Mouse (Mus musculus) frontal cortex, adult 2 months (tissue): ENCODE data around the gene D430019H16Rik. TPM values are rescaled to one million over a fixed set of nuclear protein-coding genes. Genes with fewer than 3 reads are reported as not detected.

ENCODE experiments used
- DNase-seq, 2 experiments: peaks; one replicate each; pipeline ENCODE4 v3.0.0; 2022; ENCODE audit warnings: low spot score in 1 of 2; ENCODE audit errors: extremely low spot score in 1 of 2
- polyA plus RNA-seq: library from polyadenylated mRNA; depleted of rRNA; stranded (reverse); fragments of >200 nt; gene quantifications from 2 replicates; pipeline ENCODE4 v1.2.3, GENCODE M21; 2012; rRNA removed

D430019H16Rik gene
- 66.2 and 79.3 TPM in 2 replicates for polyA plus RNA-seq

DNA sequence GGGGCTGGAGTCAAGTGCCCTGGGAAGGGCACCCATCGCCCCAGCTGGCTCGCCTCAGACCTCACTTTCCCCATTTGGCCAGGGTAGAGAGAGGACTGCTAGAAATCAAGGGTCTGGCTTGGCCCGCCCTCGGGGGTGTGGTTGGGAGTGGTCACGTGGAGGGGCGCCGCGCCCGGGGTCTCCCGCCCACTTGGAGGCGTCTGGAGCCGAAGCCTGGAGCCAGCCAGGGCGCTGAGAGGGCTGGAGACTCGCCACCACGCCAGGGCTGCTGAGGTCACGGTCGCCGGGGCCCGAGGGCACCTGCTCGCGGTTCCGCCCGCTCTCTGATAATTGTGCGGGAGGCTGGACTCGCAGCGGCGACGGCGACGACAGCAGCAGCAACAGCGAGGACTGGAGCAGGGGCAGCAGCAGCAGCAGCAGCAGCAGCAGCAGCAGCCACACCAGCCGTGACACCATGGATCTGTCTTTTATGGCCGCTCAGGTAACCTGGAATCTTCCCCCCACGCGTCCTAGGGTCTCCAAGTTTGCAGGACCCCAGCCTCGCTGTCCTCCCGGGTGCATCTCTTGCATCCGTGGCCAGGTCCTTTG lies at the start of gene D430019H16Rik:
D430019H16Rik (plus strand) TSS at position 187 of the 588 bp plus-strand sequence.
- peak in 1 of 2 experiments; percentile 77 for DNase-seq

DNA sequence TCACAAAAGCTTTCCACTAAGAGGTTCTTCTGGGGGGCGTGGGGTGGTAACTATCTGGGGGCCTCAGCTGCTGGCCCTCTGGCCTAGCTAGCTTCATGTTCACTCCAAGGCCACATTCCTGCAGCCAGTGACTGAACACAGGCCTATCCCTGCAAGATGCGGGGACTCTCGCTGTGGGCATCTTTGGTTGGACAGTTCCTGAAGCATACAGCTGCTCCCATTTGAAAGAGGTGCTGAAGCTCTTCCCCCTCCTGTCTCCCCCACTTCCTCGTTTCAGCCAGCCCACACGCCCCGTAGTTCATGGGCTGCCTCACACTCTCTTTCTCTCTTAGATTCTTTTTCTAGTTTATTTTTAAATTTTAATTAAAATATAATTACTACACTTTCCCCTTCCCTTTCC lies 47.6 kb upstream of the D430019H16Rik start:
- no peak for DNase-seq

DNA sequence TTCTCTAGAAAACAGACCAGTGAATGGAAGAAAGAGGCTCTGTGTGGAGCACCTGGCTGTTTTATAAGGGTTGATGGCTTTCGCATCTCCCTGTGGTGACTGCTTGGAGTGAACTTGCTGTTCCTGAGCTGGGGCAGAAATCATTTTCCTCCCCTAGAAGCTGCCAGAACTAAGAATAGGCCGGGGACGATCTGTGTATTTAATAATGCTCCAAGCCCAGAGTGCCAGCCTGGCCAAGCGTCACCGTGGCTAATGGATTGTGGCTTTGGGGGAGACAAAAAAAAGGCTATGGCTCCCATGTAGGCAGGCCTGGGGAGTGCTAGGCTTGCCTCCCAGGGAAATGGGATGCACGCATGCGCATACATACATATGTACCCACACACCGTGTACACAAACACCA lies 39.7 kb upstream of the D430019H16Rik start:
- no peak for DNase-seq

DNA sequence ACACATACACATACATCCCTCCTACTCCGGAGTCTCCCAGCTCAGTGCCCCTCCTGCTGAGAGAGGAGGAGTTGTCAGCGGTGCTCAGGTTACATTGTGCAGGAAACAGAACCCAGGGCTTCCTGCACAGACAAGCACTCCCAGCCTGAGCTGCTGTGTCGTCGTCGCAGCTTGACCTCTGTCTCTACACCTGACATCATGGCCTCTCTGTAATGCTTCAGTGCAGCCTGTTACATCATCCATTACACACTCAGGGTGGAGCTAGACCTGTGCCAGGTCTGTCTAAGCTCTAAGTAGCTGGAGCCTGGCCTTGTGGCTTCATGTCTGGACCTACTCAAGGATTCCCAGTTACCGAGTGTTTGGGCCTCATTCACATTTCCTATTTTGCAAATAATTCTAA lies 33.2 kb upstream of the D430019H16Rik start:
- no peak for DNase-seq

DNA sequence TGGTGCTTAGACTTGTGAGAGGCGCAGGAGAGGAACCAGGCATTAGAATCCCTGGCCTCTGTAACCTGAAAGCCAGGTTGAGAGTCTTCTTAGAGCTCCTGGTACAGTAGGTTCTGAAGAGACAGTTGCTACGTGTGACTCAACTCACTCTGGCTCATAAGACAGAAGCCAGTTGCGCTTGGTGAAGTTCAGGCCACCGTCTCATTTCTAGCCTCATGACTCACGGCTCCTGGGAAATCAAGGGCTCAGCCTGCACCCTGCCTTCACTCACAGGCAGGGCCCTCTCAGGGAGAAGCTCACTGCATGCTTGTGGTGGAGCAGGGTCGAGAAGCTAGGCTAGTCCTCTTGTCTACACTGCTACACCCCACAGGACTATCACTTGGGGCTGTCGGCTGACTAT lies 27.1 kb upstream of the D430019H16Rik start:
- DNase-seq: peak in 1 of 2 experiments; percentile 27

DNA sequence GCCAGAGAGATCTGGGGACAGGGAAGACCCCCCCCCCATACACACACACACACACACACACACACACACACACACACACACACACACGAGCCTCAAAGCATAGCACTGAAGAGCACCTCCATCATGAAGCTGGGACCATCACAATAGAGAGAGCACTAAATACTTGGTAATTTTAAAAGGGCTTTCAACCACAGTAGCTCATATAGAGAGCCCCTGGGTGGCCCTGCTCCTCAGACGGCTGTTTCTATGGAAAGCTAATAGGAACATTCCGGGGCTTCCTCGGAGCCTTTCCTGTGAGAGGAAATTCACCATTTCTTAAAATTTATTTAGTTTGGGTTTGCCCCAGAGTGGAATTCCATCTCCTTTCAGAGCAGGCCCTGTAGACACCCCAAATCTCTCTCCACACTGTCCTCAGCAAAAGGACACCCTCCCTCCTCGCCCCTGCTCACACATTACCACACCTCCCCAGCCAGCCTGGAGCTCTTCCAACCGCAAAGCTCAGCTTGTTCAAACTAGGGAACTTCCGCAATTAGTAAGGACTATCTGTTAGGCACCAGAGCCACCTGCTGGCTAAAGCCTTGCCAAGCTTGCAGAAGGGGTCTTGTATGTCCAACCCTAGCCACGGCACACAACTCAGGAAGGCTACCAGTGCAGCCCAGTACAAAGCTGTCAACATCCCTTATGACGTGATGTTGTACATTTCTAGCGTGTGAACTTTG lies 26.5 kb upstream of the D430019H16Rik start:
- peak; percentile 62 to 87 for DNase-seq

DNA sequence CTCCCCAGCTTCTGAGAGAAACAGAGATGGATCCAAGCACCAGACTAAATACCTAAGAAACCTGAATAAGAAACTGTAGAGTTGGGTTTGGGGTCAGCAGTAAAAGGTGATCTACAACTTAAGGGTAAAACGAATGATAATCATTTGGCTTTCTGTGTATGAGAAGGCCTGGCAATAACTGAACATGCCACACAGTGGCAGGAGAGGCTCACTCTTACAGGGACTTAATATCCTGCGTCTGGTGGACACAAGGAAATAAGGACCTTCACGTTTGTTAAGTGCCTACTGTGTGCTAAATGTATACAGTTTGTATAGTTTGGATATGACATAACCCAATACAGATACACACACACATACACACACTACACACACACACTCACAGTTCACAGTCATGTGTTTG lies 21.8 kb upstream of the D430019H16Rik start:
- DNase-seq: peak in 1 of 2 experiments; percentile 44

DNA sequence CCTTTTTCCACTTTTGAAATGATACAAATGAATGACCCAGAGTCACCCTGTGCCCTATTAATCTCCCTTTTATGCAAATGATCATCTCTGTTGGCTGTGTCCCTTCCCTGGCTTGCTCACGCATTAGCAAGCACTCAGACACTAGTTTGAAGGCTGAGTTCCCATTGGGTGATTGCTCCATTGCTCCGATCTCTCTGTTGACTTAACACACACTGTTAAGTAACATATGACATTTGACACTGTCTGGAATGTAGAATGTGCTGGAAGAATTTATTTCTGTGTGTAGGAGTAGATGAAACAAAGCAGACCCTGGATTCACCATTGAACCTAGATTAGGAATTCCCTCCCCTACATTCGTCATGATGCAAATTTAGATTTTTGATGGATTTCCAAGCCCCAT lies 20.8 kb upstream of the D430019H16Rik start:
- DNase-seq: no peak

DNA sequence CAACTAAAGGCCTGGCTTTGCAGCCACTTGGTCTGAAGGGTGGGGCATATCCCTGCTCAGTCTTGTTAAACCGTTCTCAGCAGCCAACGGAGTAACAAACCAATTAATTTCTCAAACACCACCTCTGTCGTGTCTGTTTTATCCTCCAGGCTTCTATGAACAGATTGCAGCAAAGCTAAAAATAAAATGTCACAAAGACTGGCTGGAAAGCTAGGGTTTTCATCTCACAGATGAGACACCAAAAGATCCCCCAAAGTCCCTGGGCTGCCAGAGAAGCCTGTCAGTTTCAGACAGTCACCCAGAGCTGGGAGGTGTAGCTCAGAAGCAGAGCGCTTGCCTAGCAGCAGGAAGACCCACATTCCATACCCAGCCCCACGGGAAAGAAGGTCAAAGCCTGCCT lies 15.4 kb upstream of the D430019H16Rik start:
- peak; percentile 54 to 72 for DNase-seq

DNA sequence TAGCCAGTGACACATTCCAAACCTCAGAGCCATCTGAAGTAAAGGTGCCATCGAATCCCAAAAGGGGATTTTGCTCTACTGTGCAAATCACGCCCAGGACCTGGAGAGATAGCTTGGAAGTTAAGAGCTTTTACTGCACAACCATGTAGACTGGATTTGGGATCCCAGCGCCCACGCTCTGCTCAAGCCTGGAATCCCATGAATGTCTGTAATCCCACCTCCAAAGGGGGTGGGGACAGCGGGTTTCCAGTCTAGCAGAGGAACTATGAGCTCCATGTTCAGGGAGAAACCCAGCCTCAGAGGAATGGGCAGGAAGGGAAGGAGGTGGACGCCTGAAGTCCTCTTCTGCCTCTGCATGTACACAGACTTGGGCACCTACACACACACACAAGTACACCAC lies 13.7 kb upstream of the D430019H16Rik start:
- no peak for DNase-seq

DNA sequence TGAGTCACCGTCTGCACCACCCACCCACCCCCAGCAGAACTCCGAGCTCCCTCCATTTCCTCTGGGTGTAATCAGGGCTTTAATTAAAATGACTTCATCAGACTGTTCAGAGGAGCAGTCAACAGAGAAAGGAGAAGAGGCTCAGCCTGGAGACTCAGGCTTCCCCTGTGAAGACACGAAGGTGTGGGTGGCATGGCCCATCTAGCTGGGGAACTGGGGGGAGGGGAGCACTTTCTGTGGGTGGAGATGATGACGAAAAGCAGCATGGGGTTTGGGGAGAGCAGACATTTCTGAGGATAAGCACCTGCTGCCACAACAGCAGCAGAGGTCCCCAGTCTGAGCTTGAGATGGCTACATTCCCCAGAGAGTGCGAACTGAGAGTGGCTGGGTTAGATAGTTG lies 10.1 kb upstream of the D430019H16Rik start:
- peak in 1 of 2 experiments; percentile 74 for DNase-seq

DNA sequence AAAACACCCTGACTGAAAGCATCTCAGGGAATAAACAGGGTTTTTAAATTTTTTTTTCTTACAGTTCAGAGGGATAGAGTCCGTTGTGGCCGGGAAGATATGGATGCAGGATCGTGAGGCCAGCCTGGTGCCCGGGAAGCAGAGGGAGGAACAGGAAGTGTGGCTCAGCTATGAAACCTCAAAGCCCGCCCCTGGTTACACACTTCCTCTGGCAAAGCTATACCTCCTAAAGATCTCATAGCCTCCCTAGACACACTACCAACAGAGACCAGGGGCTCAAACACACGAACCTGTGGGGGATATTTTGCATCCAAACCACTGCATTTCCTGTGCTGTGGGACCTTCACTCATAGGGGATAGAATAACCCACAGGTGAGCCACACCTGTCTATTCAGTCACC lies 7.9 kb upstream of the D430019H16Rik start:
- no peak for DNase-seq

DNA sequence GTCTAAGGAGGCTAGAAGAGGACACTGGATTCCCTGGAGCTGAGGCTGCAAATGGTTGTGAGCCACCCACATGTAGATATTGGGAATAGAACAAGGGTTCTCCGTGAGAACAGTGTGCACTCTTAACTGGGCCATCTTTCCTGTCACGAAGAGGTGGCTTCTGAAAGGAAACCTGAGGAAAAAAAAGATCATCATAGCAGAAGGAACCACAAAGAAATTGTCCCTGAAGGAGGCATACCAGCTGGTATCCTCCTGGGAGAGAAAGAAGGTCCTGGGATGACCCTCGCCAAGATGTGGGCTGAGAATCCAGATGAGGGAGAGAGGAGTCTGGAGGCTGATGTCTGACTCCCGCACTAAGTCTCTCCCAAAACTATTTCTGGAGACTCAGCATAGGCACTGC lies 4.4 kb upstream of the D430019H16Rik start:
- DNase-seq: peak; percentile 59 to 64

DNA sequence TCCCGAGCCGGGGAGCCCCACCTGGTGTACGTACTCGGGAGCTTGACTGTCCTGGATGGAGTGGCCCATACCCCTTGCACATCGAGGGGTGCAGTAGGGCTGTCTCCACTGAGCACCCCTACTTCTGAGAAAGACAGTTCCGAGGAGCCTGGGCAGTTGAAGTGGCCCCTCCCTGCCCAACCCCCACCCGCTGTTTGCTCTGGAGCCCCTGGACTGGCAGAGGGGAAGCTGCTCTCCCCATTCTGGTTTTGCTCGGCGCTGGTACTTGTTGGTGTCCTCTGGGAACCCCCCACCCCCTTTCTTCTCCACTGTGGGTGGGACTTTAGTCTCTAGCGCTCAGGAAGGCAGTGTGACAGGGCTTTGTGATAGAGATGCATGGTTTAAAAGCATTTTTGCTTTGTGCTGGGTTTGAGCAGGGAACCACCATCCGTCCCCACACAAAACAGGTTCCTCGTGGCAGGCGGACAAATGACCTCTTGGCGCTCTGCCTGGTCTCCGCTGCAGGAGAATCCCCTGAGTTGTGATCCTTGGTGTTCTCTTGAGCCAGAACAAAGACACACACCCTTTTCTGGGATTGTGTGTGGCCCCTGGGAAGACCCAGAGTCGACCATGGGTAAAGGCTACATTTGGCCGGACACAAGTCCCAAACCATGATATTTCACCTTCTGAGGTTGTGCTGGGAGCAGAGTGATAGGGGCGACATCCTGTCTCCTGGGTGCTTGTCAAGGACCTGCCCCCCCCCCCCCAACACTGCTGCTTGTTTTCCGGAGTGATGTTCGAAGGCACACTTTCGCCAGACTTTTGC lies 804 bp downstream of the D430019H16Rik start:
- DNase-seq: no peak

DNA sequence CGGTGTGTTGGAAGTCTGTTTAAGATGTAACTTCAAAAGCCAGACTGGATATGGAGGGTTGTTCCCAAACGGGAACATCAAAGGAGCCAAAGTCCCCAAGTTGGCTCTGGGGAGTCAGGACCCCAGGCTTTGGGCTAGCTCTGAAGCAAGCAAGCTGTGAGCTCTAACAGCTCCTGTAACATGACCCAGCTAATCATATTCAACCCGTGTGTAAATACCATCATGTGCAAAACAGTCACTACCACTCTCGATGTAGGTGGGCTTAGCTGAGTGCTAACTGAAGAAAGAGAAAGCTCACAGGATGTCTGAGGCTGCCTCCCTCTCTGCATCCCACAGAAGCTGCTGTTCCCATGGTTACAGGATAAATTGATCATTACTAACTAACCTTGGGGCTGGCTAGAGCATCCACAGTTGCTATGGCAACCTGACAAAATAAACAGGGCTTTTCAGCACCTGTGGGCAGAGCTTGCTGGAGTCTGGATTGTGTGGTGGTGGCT lies 1.5 kb downstream of the D430019H16Rik start:
- DNase-seq: peak in 1 of 2 experiments; percentile 67

DNA sequence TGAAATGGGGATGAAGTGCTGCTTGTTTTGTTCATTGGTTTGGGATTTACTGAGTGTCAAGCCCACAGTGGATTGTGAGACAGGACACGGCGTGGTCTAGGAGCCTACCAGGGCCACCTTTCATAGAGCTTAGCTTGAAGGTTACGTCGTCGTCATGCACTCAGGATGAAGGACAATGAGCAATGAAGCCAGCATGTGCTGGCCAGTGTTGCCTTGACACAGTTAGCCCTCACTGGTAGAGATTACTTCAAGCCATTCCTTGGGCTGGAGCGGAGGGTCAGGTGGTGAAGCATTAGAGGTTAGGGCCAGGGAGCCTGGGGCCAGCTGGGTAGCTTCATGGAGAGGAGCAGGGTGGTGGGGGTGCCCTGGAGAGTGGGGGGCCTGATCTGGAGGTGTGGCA lies 5.1 kb downstream of the D430019H16Rik start:
- DNase-seq: no peak

DNA sequence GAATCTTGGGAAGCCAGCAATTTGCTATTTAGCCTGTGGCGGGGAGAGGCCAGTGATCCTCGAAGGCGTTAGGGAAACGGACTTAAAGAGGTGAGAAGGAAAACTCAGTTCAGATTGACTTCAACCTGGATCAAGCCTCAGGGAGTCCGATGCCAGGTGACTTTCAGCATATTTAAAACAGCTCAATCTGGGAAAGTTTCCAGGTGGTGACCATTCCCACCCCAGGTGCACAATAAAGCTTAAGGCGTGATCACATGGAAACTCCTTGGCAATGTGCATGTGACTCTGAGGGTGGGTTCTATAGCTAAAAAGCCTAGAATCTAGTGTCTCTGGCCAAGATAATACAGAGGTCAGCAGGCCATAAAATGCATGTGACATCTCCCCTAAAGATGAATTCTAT lies 7.4 kb downstream of the D430019H16Rik start:
- no peak for DNase-seq

DNA sequence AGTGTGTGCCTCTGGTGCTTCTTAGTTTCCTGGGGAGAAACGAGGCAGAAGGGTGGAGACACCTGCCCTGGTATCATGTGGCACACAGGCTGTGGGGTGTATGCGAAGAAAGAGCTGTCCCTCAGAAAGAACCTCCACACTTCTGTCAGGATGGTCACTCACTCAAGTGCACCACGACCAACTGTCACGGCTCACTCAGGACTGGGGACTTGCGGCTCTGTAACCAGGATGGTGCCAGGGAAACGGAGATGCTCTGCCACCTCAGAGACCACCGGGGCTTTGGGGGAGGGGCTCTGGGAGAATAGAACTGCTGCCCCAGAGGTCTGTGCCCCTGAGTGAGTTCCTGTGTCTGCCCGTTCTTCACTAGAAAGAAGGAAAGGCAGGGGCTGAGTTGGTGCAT lies 15.4 kb downstream of the D430019H16Rik start:
- DNase-seq: no peak

DNA sequence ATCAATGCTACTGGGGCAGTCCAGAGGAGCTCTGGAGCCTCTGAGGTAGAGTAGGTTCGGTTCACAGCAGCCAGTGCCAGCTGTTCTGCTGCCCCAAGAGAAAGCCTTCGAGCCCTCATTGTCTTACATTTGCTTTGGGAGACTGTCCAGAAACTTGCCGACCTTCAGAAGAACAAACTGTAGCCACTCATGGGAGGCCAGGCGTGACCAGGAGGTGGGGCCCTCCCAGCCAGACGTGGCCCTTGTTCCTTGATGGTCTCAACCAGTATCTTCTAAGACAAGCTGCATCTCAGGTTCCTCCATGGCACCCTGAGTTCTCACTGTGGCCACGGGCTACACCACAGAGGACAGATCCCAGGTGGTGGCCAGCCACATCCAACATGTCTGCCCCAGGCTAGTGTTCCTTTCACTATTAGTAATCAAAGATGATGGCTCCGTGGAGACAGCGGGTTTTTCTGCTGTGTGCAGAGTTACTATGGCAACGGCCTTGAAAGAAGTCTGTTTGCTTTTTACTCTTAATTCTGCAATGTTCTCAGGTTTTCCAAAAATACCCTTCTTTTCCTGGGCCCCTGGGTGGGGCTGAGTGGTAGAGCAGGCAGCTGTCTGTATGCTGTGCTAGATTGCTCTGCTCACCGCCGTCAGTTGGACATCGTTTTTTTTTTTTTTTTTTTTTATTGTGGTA lies 21.7 kb downstream of the D430019H16Rik start:
- DNase-seq: peak; percentile 43 to 69

DNA sequence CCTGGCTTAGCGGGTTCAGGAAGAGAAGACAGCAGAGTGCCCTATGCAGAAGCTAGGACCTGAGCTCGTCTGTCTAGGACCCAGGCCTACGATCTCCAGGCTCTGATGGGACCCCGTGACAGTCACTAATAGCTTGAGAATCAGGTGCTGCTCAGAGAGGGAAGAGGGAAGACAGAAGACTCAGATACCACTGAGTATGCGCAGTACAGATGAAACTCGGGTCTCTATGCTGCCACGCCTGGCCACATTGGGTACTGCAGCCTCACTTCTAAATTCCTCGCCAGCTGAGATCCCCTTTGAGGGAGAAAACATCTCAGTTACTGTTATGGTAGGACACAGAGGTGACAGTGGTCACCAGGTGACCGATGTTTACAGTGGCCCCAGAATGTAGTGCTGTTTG lies 22.8 kb downstream of the D430019H16Rik start:
- peak; percentile 49 to 89 for DNase-seq

DNA sequence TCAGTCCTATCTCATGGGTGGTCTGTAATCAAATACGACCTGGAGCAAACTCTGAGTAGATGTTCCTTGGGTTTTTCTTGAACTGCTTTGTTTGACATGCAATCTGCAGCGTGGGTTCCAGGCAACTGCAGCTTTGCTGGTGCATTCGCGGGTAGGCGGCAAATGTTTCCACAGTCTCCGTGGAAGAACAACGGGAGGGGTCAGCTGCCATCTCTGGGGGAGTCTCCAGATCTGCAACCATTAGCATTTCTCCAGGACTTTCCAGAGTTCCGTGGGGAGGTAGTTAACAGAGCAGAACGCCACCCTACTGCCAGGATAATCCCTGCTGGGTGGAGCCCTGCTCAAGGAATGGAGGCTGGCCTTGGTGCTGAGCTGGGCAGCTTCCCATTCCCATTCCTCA lies 23.3 kb downstream of the D430019H16Rik start:
- peak in 1 of 2 experiments; percentile 49 for DNase-seq
